Mouse (Mus musculus): ENCODE results near the gene Slc39a12.

Slc39a12 gene

GRCm38 (mm10) chr2:14388162-14388561, at the start of gene Slc39a12:
Slc39a12 (plus strand) TSS chr2:14388316.
- DNase-seq (ENCODE audit: low read depth, low spot score) = no peak

- DNase-seq (ENCODE audit: low read depth, low spot score) = peak; percentile 60
These were observed 46.3 kb upstream of the Slc39a12 start for GRCm38 (mm10) chr2:14341652-14342308.

DNA sequence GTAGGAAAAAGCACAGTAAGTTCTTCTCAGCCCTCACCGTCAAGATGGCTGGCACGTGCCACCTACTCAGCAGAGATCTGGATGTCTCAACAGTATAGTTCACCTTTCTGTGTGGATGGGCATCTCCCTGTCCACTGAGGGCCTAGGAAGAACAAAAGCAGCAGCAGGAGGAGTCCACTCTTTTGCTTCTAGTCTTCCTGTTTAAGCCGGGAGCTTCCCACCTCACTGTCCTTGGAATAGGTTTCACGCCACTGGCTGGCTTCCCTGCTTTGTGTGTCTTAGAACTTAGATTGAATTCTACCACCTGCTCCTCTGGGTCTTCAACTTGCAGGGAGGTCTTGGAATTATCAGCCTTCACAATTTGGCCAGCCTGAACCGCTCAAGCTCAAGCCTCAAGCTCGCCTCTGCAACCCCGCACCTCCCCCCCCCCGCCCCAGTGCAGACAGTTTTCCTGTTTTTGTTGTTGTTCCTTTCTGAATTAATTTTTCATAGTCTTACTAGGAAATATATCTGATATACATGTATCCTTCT, 45.7 kb upstream of the Slc39a12 start:
- no peak for DNase-seq (ENCODE audit: low read depth, low spot score)

DNA sequence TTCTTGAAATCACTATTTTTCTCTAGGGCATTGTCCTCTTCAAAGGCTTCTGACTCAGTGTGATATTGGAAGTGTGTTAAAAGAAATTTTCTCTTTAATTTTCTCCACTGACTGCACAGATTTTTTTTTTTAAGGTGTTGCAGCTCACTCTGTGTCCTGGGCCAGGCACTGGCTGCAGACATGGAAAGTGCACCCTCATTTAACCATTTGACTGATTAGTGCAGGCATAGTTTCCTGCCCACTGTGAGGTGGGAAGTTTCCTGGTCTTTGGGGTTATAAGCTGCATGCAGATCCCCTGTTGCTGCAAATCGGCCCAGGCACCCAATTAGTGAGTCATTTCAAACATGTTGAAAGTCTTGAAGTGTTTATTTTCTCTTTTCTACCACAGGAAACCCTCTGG, 740 bp downstream of the Slc39a12 start:
- no peak for DNase-seq (ENCODE audit: low read depth, low spot score)

DNA sequence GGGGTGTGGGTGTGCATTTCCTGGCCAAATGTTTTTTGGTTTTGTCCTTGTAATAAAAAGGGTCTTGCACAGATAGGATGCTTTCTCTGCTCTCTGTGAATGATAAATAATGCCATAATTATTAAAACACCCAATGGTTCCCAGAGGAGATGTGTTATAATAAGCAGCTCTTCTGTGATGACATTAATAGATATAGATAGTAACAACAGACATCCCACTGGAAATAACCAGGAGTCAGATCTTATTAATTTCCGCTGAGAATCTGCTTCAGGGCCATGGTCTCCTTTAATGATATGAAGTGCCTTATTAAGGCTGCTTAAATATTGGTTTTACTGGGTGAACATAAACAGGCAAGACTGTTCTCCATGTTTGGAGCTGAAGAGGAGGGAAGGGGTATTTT, 2.8 kb downstream of the Slc39a12 start:
- no peak for DNase-seq (ENCODE audit: low read depth, low spot score)

DNA sequence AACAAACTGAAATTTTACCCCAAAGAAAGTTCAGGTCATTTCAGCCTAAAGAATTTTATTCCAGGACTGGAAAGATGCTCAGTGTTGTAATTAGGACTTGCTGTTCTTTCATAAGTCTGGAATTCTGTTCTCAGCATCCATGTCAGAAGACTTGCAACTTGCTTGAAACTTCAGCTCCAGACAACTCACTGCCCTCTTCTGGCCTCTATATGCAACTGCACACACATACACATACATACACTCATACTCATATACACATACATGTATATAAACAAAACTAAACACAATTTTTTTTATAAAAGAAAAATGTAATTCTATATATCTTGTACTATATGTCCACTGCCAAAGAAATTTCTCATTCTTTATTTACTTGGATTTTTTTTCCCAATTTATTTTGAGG, 14.9 kb downstream of the Slc39a12 start:
- DNase-seq (ENCODE audit: low read depth, low spot score) = no peak

DNA sequence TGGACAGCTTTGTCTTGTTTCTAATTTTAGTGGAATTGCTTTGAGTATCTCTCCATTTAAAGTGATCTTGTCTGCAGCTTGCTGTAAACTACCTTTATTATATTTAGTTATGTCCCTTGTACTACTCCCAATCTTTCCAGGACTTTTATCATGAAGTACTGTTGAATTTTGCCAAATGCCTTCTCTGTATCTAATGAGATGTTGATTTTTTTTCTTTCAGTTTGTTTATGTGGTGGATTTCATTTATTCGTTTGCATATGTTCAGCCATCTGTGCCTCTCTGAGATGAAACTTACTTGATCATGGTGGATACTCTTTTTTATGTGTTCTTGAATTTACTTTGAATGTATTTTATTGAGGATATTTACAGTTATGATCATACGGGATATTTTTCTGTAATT, 40.9 kb downstream of the Slc39a12 start:
- DNase-seq (ENCODE audit: low read depth, low spot score) = no peak

DNA sequence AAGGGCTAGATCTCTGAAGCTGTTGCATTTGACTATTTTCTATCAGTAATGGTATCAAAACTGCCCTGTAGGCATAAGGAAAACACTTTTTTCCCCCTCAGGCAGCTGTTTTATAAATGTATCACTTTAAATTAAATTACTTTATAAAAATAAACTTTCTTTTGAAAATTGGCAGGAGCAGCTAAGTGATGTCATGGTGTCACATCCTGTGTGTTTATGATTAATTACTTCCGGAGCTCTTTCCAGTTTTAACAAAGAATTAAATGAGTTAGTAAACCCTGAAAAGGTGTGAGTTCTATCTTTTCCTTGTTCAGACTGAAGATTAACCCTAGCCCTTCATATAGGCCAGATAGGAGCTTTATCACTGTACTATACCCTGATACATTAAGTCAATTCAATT, 59.2 kb downstream of the Slc39a12 start:
- peak; percentile 31 for DNase-seq (ENCODE audit: low read depth, low spot score)

DNA sequence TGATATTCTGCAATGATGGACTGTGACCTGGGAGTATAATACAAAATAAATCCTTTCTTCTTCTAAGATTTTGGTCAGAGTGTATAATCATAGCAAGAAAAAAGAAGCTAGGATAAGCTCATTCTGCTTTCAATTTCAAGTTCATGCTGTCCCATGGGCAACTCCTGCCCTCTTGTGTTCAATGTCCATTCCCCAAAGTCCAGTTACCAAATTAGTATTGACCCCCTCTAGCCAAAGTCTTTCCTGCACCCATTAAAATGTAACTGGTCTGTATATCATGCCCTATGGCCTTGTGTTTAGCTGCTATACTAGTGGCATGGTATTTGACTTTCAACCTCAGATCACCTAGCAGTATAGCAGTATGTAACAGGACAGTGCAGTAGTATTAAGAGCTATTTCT, 62.8 kb downstream of the Slc39a12 start:
- DNase-seq (ENCODE audit: low read depth, low spot score) = peak; percentile 6

- peak; percentile 22 for DNase-seq (ENCODE audit: low read depth, low spot score)
These were observed 67.0 kb downstream of the Slc39a12 start for GRCm38 (mm10) chr2:14454946-14455631.

DNA sequence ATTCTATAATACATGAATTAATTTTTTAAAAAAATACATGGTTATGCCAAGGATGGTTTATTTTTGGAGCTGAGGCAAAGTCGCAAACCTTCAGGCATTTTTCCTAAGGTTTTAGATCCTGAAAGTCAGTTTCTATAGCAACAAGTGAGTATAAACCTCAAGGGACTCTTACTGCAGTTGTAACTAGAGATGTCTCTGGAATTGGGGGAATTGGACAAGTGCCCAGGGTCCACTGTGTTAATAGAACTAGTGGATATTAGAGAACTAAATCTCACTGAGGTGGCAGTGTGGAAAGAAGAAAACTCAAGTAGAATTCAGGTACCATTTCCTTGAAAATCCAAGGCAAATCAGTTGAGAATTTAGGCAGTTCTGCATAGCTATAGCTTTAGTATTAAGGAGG, 76.3 kb downstream of the Slc39a12 start:
- DNase-seq (ENCODE audit: low read depth, low spot score) = peak; percentile 51

GRCm38 (mm10) chr2:14494132-14494531, 106.0 kb downstream of the Slc39a12 start:
- peak; percentile 29 for DNase-seq (ENCODE audit: low read depth, low spot score)

DNA sequence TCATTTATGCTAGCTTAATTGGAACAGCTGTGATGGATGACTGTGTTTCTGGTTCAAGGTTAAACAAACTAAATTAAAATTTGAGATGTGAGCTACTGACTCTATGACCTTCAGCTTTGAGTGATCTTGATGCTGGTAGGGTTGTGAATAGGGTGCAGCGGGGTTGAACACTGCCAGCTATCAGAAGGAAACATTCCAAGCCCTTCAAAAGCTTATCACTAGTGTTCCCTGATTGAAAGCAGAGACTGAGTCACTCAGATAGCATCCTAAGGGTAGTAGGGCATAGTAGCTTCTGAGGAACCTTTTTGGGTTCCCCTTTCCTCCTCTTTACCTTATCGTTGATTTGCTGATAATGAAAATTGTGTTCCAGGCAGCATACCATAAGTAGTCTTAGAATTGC, 108.0 kb downstream of the Slc39a12 start:
- DNase-seq (ENCODE audit: low read depth, low spot score) = no peak

- no peak for DNase-seq (ENCODE audit: low read depth, low spot score)
These were observed 114.4 kb downstream of the Slc39a12 start for GRCm38 (mm10) chr2:14502482-14502881.

GRCm38 (mm10) chr2:14518237-14518636, 130.1 kb downstream of the Slc39a12 start:
- no peak for DNase-seq (ENCODE audit: low read depth, low spot score)

DNA sequence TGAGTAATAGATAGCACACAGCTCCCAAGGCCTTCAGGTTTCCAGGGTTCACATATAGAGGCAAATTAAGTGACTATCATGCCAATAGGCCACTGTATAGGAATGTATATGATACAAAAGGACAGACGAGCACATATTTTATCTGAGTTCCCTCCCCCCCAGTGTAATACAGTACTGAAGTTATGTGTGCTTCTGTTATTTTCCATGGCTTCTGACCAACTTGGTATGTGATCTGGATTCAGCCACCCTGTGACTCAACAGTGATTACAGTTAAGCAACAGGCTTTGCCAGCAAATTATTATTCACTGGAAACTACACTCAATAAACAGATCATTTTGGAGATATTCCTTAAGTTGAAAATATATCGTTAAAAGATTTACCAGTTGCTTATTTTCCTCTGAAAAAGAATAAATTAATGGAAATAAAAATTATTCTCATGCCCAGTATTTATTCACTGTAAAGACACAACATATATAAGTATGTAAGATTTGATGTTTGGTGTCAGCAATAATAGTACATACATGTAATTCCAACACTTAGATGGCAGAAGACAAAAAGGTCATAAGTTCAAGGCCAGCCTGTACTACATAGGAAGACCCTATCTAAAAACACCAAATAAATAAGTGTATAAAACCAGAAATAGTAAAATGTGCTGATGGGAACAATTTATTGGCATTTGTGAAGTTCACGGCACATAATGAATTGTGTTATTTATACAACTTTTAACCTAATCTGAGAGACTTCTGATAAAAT, 146.4 kb downstream of the Slc39a12 start:
- peak; percentile 88 for DNase-seq (ENCODE audit: low read depth, low spot score)

GRCm38 (mm10) chr2:14535246-14535671, 147.1 kb downstream of the Slc39a12 start:
- DNase-seq (ENCODE audit: low read depth, low spot score) = peak; percentile 40

DNA sequence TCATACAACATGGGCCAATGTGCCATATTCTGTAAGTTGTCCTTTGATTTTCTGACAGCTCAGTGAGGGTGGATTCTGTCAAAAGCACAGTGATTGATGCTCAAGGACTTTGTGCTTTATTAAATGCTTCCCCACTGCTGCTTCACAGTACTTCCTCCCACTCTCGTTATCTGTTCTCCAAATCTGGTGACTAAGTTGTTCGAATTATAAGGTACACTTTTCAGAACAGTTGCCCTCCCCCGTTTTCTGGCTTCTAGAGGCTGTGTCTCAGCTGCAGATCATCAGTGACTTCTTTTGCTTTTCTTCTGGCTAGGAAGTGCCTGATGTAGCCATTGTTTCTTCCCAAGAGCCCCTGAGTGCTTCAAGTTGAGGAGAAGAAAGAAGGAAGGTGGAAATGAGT, 149.7 kb downstream of the Slc39a12 start:
- peak; percentile 31 for DNase-seq (ENCODE audit: low read depth, low spot score)

- DNase-seq (ENCODE audit: low read depth, low spot score) = peak; percentile 68
These were observed 155.2 kb downstream of the Slc39a12 start for GRCm38 (mm10) chr2:14543355-14543754.

DNA sequence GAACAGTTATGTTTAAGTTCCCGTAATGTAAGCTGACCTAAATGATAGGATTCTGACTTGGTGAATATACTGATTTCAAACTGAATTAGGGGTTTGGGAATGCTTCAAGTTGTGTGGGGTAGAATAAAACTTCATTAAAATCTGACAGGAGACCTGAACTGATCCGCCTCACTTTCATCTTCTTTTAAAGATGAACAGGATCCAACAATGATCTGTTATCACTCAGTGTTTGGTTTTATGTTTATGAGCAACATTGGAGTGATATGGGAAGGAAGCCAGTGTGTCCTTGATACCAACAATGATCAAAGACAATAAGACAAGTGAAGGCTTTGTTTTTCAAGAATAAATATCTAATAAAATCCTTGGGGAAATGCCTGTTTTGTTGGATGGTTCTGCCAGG, 155.7 kb downstream of the Slc39a12 start:
- no peak for DNase-seq (ENCODE audit: low read depth, low spot score)
